Mouse (Mus musculus): ENCODE measurements around the gene Gm17617.
"Not testable (repeated sequence)": the region's sequence is repeated elsewhere in the genome, so short reads cannot be mapped to it uniquely, and the experiment has no call there.

The Gm17617 gene

GRCm38 (mm10) chr13:55124903-55125302 is 8.4 kb downstream of the Gm17617 start:
- ATAC-seq (ENCODE audit: low TSS enrichment), result no peak

- no peak for ATAC-seq (ENCODE audit: low TSS enrichment)
Measured at GRCm38 (mm10) chr13:55114375-55114774, 19.0 kb downstream of the Gm17617 start.

GRCm38 (mm10) chr13:55107694-55108093 is 25.7 kb downstream of the Gm17617 start:
- ATAC-seq (ENCODE audit: low TSS enrichment), result no peak

- ATAC-seq (ENCODE audit: low TSS enrichment), result no peak
Measured at GRCm38 (mm10) chr13:55107116-55107515, 26.2 kb downstream of the Gm17617 start.

GRCm38 (mm10) chr13:55105953-55106691 is 27.2 kb downstream of the Gm17617 start:
- ATAC-seq (ENCODE audit: low TSS enrichment), result no peak

- ATAC-seq (ENCODE audit: low TSS enrichment), result peak; percentile 91
Measured at GRCm38 (mm10) chr13:55105045-55105952, 28.0 kb downstream of the Gm17617 start, which contains the start of gene Zfp346. Zfp346 (plus strand) TSS chr13:55105311.

GRCm38 (mm10) chr13:55103351-55103750 is 30.0 kb downstream of the Gm17617 start:
- ATAC-seq (ENCODE audit: low TSS enrichment), result no peak

GRCm38 (mm10) chr13:55102366-55102765 is 31.0 kb downstream of the Gm17617 start:
- ATAC-seq (ENCODE audit: low TSS enrichment), result no peak

GRCm38 (mm10) chr13:55101627-55102026 is 31.7 kb downstream of the Gm17617 start:
- no peak for ATAC-seq (ENCODE audit: low TSS enrichment)

GRCm38 (mm10) chr13:55099726-55100478 is 33.4 kb downstream of the Gm17617 start, which contains the start of gene Uimc1:
Uimc1 (minus strand) TSS chr13:55100300.
- peak; percentile 83 for ATAC-seq (ENCODE audit: low TSS enrichment)

- peak; percentile 44; the same call in 1 of the 2 replicates for ATAC-seq (ENCODE audit: low TSS enrichment)
Measured at GRCm38 (mm10) chr13:55099066-55099725, 34.2 kb downstream of the Gm17617 start.

- not testable (repeated sequence) for ATAC-seq (ENCODE audit: low TSS enrichment)
Measured at GRCm38 (mm10) chr13:55097841-55098240, 35.5 kb downstream of the Gm17617 start.

- peak; percentile 90; the same call in 1 of the 2 replicates for ATAC-seq (ENCODE audit: low TSS enrichment)
Measured at GRCm38 (mm10) chr13:55092588-55092987, 40.8 kb downstream of the Gm17617 start.
